Mouse (Mus musculus): ENCODE results near the gene Fdxr. TPM values are rescaled to one million over a fixed set of nuclear protein-coding genes. Genes with fewer than 3 reads are reported as not detected.

Fdxr gene
- total RNA-seq, 2 experiments from 2014 or later: 7.5 to 9.5 TPM

GRCm38 (mm10) chr11:115267958-115268357 is 8.9 kb downstream of the Fdxr start:
- DNase-seq: no peak

- no peak for DNase-seq
Observed at GRCm38 (mm10) chr11:115267061-115267883, 9.6 kb downstream of the Fdxr start, which contains the start of gene Grin2c. Gene Grin2c (minus strand): TSS chr11:115267243.

- DNase-seq: no peak
Observed at GRCm38 (mm10) chr11:115266400-115266778, 10.5 kb downstream of the Fdxr start.

- DNase-seq: no peak
Observed at GRCm38 (mm10) chr11:115265771-115266399, 11.0 kb downstream of the Fdxr start.

- DNase-seq: peak; percentile 44
Observed at GRCm38 (mm10) chr11:115264862-115265668, 11.8 kb downstream of the Fdxr start.

- DNase-seq: no peak
Observed at GRCm38 (mm10) chr11:115264136-115264861, 12.6 kb downstream of the Fdxr start.

GRCm38 (mm10) chr11:115262954-115263353 is 13.9 kb downstream of the Fdxr start:
- DNase-seq: no peak

- DNase-seq: no peak
Observed at GRCm38 (mm10) chr11:115259134-115259533, 17.7 kb downstream of the Fdxr start.

- DNase-seq: no peak
Observed at GRCm38 (mm10) chr11:115257775-115258510, 18.9 kb downstream of the Fdxr start.

GRCm38 (mm10) chr11:115251258-115251657 is 25.6 kb downstream of the Fdxr start:
- no peak for DNase-seq

- DNase-seq: no peak
Observed at GRCm38 (mm10) chr11:115250405-115251090, 26.3 kb downstream of the Fdxr start.

- peak; percentile 47 for DNase-seq
Observed at GRCm38 (mm10) chr11:115249721-115250404, 27.0 kb downstream of the Fdxr start.

GRCm38 (mm10) chr11:115247945-115248344 is 28.9 kb downstream of the Fdxr start:
- DNase-seq: no peak

GRCm38 (mm10) chr11:115247240-115247639 is 29.6 kb downstream of the Fdxr start:
- no peak for DNase-seq

- no peak for DNase-seq
Observed at GRCm38 (mm10) chr11:115246386-115246785, 30.5 kb downstream of the Fdxr start.

GRCm38 (mm10) chr11:115244840-115245239 is 32.0 kb downstream of the Fdxr start:
- no peak for DNase-seq

- DNase-seq: no peak
Observed at GRCm38 (mm10) chr11:115243783-115244182, 33.1 kb downstream of the Fdxr start.

GRCm38 (mm10) chr11:115242746-115243145 is 34.1 kb downstream of the Fdxr start:
- no peak for DNase-seq

- DNase-seq: no peak
Observed at GRCm38 (mm10) chr11:115241402-115241801, 35.4 kb downstream of the Fdxr start.

GRCm38 (mm10) chr11:115236570-115236969 is 40.3 kb downstream of the Fdxr start:
- no peak for DNase-seq
